Mouse (Mus musculus) hindbrain, embryonic 10.5 days (tissue): ENCODE data around the gene Ces5a. TPM values are rescaled to one million over a fixed set of nuclear protein-coding genes. Genes with fewer than 3 reads are reported as not detected.
"Not testable (repeated sequence)": the region's sequence is repeated elsewhere in the genome, so short reads cannot be mapped to it uniquely, and the experiment has no call there.

Source experiments
- DNase-seq: peaks from one replicate; pipeline ENCODE4 v3.0.0-alpha.2; 2017; ENCODE audit warnings: low spot score
- H3K27ac ChIP-seq: fragments of 300-500 bp; sonication (generic); 2 replicates; pipeline ENCODE4 v1.5.1; 2016; ENCODE audit warnings: mild to moderate bottlenecking, moderate library complexity
- H3K27me3 ChIP-seq: fragments of 300-500 bp; sonication (generic); 2 replicates; pipeline ENCODE4 v1.6.1; 2016; ENCODE audit warnings: mild to moderate bottlenecking; ENCODE audit not compliant: poor library complexity, insufficient read depth, severe bottlenecking
- H3K36me3 ChIP-seq: fragments of 300-500 bp; sonication (generic); 2 replicates; pipeline ENCODE4 v1.6.1; 2016; ENCODE audit warnings: mild to moderate bottlenecking, moderate library complexity
- H3K4me1 ChIP-seq: fragments of 300-500 bp; sonication (generic); replicated peaks from 2 replicates; pipeline ENCODE4 v1.6.1; 2016; ENCODE audit warnings: mild to moderate bottlenecking
- H3K4me3 ChIP-seq: fragments of 300-500 bp; sonication (generic); 2 replicates; pipeline ENCODE4 v1.5.1; 2016; ENCODE audit warnings: mild to moderate bottlenecking, moderate library complexity
- H3K9me3 ChIP-seq: fragments of 300-500 bp; sonication (generic); 2 replicates; pipeline ENCODE4 v1.6.1; 2016; ENCODE audit warnings: mild to moderate bottlenecking, moderate library complexity
- WGBS: fragments of 180-500 bp; shearing (Covaris S2); methylation state at CpG from one replicate; pipeline ENCODE4 v1.1.7; 2016; 5-methylcytosine and 5-hydroxymethylcytosine counted together
- polyA plus RNA-seq: library from polyadenylated mRNA; unstranded; fragments of >200 nt; fragmentation: Nextera tagmentation; extraction: Ambion mirVana; gene quantifications from 2 replicates; pipeline ENCODE4 v1.2.1, GENCODE M21; 2016

The Ces5a gene
- polyA plus RNA-seq, 1 experiment from 2014 or later: 0.21 TPM

- peaks cover 5% of the 10 kb centered on the region; the same call in 1 of the 2 replicates for H3K4me1 ChIP-seq
- no peak for DNase-seq
- no peaks in the 10 kb centered on the region for H3K27me3 ChIP-seq
- no peak overlapping the region for H3K4me3 ChIP-seq
- 82% methylated on average over 2 of the region's 2 CpGs for WGBS
- no peaks in the 10 kb centered on the region for H3K36me3 ChIP-seq
- peaks cover 3% of the 10 kb centered on the region; the same call in 1 of the 2 replicates for H3K9me3 ChIP-seq
- no peak overlapping the region for H3K27ac ChIP-seq
Observed at GRCm38 (mm10) chr8:93559696-93560095, 24.1 kb upstream of the Ces5a start.

- DNase-seq: no peak
- Histone ChIP-seq H3K27ac (no peak overlapping the region), H3K9me3 (no peaks in the 10 kb centered on the region), H3K36me3 (no peaks in the 10 kb centered on the region), H3K4me1 (no peaks in the 10 kb centered on the region), H3K27me3 (no peaks in the 10 kb centered on the region), H3K4me3 (no peak overlapping the region)
- 83% methylated on average over 3 of the region's 3 CpGs for WGBS
Observed at GRCm38 (mm10) chr8:93502634-93503033, 33.0 kb downstream of the Ces5a start.

GRCm38 (mm10) chr8:93499437-93499836, 36.2 kb downstream of the Ces5a start:
- no peak for DNase-seq
- no peaks in the 10 kb centered on the region for H3K4me1 ChIP-seq
- WGBS: 44% methylated on average over 9 of the region's 9 CpGs
- H3K27me3 ChIP-seq: no peaks in the 10 kb centered on the region
- no peaks in the 10 kb centered on the region for H3K9me3 ChIP-seq
- H3K4me3 ChIP-seq: no peak overlapping the region
- no peak overlapping the region for H3K27ac ChIP-seq
- no peaks in the 10 kb centered on the region for H3K36me3 ChIP-seq

- no peak overlapping the region for H3K4me3 ChIP-seq
- peak; percentile 51 for DNase-seq
- no peaks in the 10 kb centered on the region for H3K27me3 ChIP-seq
- H3K4me1 ChIP-seq: no peaks in the 10 kb centered on the region
- no peak overlapping the region for H3K27ac ChIP-seq
- no peaks in the 10 kb centered on the region for H3K36me3 ChIP-seq
- H3K9me3 ChIP-seq: no peaks in the 10 kb centered on the region
- 24% methylated on average over 6 of the region's 6 CpGs for WGBS
Observed at GRCm38 (mm10) chr8:93495330-93495729, 40.3 kb downstream of the Ces5a start.

GRCm38 (mm10) chr8:93488743-93489142, 46.9 kb downstream of the Ces5a start:
- DNase-seq: no peak
- no peak overlapping the region for H3K4me3 ChIP-seq
- no peak overlapping the region for H3K27ac ChIP-seq
- no peaks in the 10 kb centered on the region for H3K36me3 ChIP-seq
- H3K27me3 ChIP-seq: no peaks in the 10 kb centered on the region
- 11% methylated on average over 4 of the region's 4 CpGs for WGBS
- H3K9me3 ChIP-seq: no peaks in the 10 kb centered on the region
- peaks cover 9% of the 10 kb centered on the region; the same call in 1 of the 2 replicates for H3K4me1 ChIP-seq

- H3K9me3 ChIP-seq: no peaks in the 10 kb centered on the region
- H3K36me3 ChIP-seq: no peaks in the 10 kb centered on the region
- H3K4me1 ChIP-seq: no peaks in the 10 kb centered on the region
- H3K27ac ChIP-seq: no peak overlapping the region
- H3K4me3 ChIP-seq: no peak overlapping the region
- no peaks in the 10 kb centered on the region for H3K27me3 ChIP-seq
- WGBS: 96% methylated on average over 3 of the region's 3 CpGs
- no peak for DNase-seq
Observed at GRCm38 (mm10) chr8:93478211-93478610, 57.4 kb downstream of the Ces5a start.

- H3K4me1 ChIP-seq, DNase-seq, H3K27ac ChIP-seq, H3K9me3 ChIP-seq, H3K27me3 ChIP-seq, H3K36me3 ChIP-seq, H3K4me3 ChIP-seq: not testable (repeated sequence)
- 86% methylated on average over 16 of the region's 16 CpGs for WGBS
Observed at GRCm38 (mm10) chr8:93469733-93470132, 65.9 kb downstream of the Ces5a start.

- no peaks in the 10 kb centered on the region for H3K27me3 ChIP-seq
- no peaks in the 10 kb centered on the region for H3K9me3 ChIP-seq
- no peak overlapping the region for H3K27ac ChIP-seq
- no peak overlapping the region for H3K4me3 ChIP-seq
- DNase-seq: no peak
- H3K36me3 ChIP-seq: no peaks in the 10 kb centered on the region
- no peaks in the 10 kb centered on the region for H3K4me1 ChIP-seq
- 95% methylated on average over 12 of the region's 12 CpGs for WGBS
Observed at GRCm38 (mm10) chr8:93454258-93454877, 81.3 kb downstream of the Ces5a start.

Other genes with a start within 250 kb of the Ces5a start
- not detected in 2 replicates for gene Ces1g, start 198.5 kb downstream of the Ces5a start, polyA plus RNA-seq
- not detected in 2 replicates for gene Ces1h, start 156.1 kb downstream of the Ces5a start, polyA plus RNA-seq